Mouse (Mus musculus): ENCODE results near the gene Usp3. TPM values are rescaled to one million over a fixed set of nuclear protein-coding genes. Genes with fewer than 3 reads are reported as not detected.

Gene Usp3
- polyA plus RNA-seq, 1 experiment: 15.2 TPM

GRCm38 (mm10) chr9:66581694-66582093, 11.2 kb downstream of the Usp3 start:
- Histone ChIP-seq H3K36me3 (ENCODE audit: control insufficient read depth, insufficient read depth, low read length) (no peaks in the 10 kb centered on the region; the same call in 1 of the 2 replicates), H3K27ac (ENCODE audit: insufficient read depth, low read length) (no peak overlapping the region), H3K4me3 (ENCODE audit: extremely low read depth, insufficient read depth, insufficient read length) (no peak overlapping the region), H3K4me1 (ENCODE audit: control insufficient read depth, insufficient read depth, insufficient read length) (peaks cover 5% of the 10 kb centered on the region), H3K27me3 (ENCODE audit: control insufficient read depth, insufficient read depth, low read length) (no peaks in the 10 kb centered on the region)
- TF ChIP-seq POLR2A (IDR thresholded peaks at IDR 0.05; ENCODE audit: low read depth, low read length) (no peak), CTCF (IDR thresholded peaks at IDR 0.05; ENCODE audit: extremely low read depth, insufficient read depth, insufficient read length, insufficient replicate concordance) (no peak)
- 90% methylated on average over 3 of the region's 3 CpGs for WGBS
- DNase-seq (ENCODE audit: low read depth in 1 of 2, low spot score in 2 of 2): no peak

- 25% methylated on average over 1 of the region's 1 CpGs for WGBS
- H3K4me3 ChIP-seq (ENCODE audit: extremely low read depth, insufficient read depth, insufficient read length): no peak overlapping the region
- no peaks in the 10 kb centered on the region; the same call in 1 of the 2 replicates for H3K36me3 ChIP-seq (ENCODE audit: control insufficient read depth, insufficient read depth, low read length)
- peaks cover 7% of the 10 kb centered on the region; the same call in 1 of the 2 replicates for H3K4me1 ChIP-seq (ENCODE audit: control insufficient read depth, insufficient read depth, insufficient read length)
- H3K27ac ChIP-seq (ENCODE audit: insufficient read depth, low read length): no peak overlapping the region
- no peak for DNase-seq (ENCODE audit: low read depth in 1 of 2, low spot score in 2 of 2)
- TF ChIP-seq POLR2A (IDR thresholded peaks at IDR 0.05; ENCODE audit: low read depth, low read length): no peak
- TF ChIP-seq CTCF (IDR thresholded peaks at IDR 0.05; ENCODE audit: extremely low read depth, insufficient read depth, insufficient read length, insufficient replicate concordance): no peak
- H3K27me3 ChIP-seq (ENCODE audit: control insufficient read depth, insufficient read depth, low read length): no peaks in the 10 kb centered on the region
Observed at GRCm38 (mm10) chr9:66580722-66581121, 12.2 kb downstream of the Usp3 start.

GRCm38 (mm10) chr9:66575878-66576238, 17.1 kb downstream of the Usp3 start:
- Histone ChIP-seq H3K27ac (ENCODE audit: insufficient read depth, low read length) (no peak overlapping the region), H3K4me3 (ENCODE audit: extremely low read depth, insufficient read depth, insufficient read length) (no peak overlapping the region), H3K36me3 (ENCODE audit: control insufficient read depth, insufficient read depth, low read length) (peaks cover 2% of the 10 kb centered on the region; the same call in 1 of the 2 replicates), H3K4me1 (ENCODE audit: control insufficient read depth, insufficient read depth, insufficient read length) (peaks cover 7% of the 10 kb centered on the region; the same call in 1 of the 2 replicates), H3K27me3 (ENCODE audit: control insufficient read depth, insufficient read depth, low read length) (no peaks in the 10 kb centered on the region)
- 80% methylated on average over 1 of the region's 1 CpGs for WGBS
- no peak for DNase-seq (ENCODE audit: low read depth in 1 of 2, low spot score in 2 of 2)
- TF ChIP-seq POLR2A (IDR thresholded peaks at IDR 0.05; ENCODE audit: low read depth, low read length) (no peak), CTCF (IDR thresholded peaks at IDR 0.05; ENCODE audit: extremely low read depth, insufficient read depth, insufficient read length, insufficient replicate concordance) (no peak)

GRCm38 (mm10) chr9:66575041-66575877, 17.7 kb downstream of the Usp3 start:
- no peak for DNase-seq (ENCODE audit: low read depth in 1 of 2, low spot score in 2 of 2)
- H3K4me3 ChIP-seq (ENCODE audit: extremely low read depth, insufficient read depth, insufficient read length): no peak overlapping the region
- H3K4me1 ChIP-seq (ENCODE audit: control insufficient read depth, insufficient read depth, insufficient read length): peaks cover 7% of the 10 kb centered on the region; the same call in 1 of the 2 replicates
- no peak overlapping the region for H3K27ac ChIP-seq (ENCODE audit: insufficient read depth, low read length)
- WGBS: 93% methylated on average over 1 of the region's 1 CpGs
- peaks cover 2% of the 10 kb centered on the region; the same call in 1 of the 2 replicates for H3K36me3 ChIP-seq (ENCODE audit: control insufficient read depth, insufficient read depth, low read length)
- TF ChIP-seq POLR2A (IDR thresholded peaks at IDR 0.05; ENCODE audit: low read depth, low read length) (no peak), CTCF (IDR thresholded peaks at IDR 0.05; ENCODE audit: extremely low read depth, insufficient read depth, insufficient read length, insufficient replicate concordance) (no peak)
- H3K27me3 ChIP-seq (ENCODE audit: control insufficient read depth, insufficient read depth, low read length): no peaks in the 10 kb centered on the region

GRCm38 (mm10) chr9:66571986-66572700, 20.8 kb downstream of the Usp3 start:
- no peak for TF ChIP-seq CTCF (IDR thresholded peaks at IDR 0.05; ENCODE audit: extremely low read depth, insufficient read depth, insufficient read length, insufficient replicate concordance)
- no peak for TF ChIP-seq POLR2A (IDR thresholded peaks at IDR 0.05; ENCODE audit: low read depth, low read length)
- DNase-seq (ENCODE audit: low read depth in 1 of 2, low spot score in 2 of 2): no peak
- Histone ChIP-seq H3K4me3 (ENCODE audit: extremely low read depth, insufficient read depth, insufficient read length) (no peak overlapping the region), H3K27ac (ENCODE audit: insufficient read depth, low read length) (no peak overlapping the region), H3K27me3 (ENCODE audit: control insufficient read depth, insufficient read depth, low read length) (no peaks in the 10 kb centered on the region), H3K4me1 (ENCODE audit: control insufficient read depth, insufficient read depth, insufficient read length) (peaks cover 1% of the 10 kb centered on the region; the same call in 1 of the 2 replicates), H3K36me3 (ENCODE audit: control insufficient read depth, insufficient read depth, low read length) (peaks cover 2% of the 10 kb centered on the region; the same call in 1 of the 2 replicates)
- 68% methylated on average over 4 of the region's 4 CpGs for WGBS

GRCm38 (mm10) chr9:66562215-66562614, 30.7 kb downstream of the Usp3 start:
- WGBS: 52% methylated on average over 1 of the region's 1 CpGs
- peaks cover 4% of the 10 kb centered on the region; the same call in 1 of the 2 replicates for H3K4me1 ChIP-seq (ENCODE audit: control insufficient read depth, insufficient read depth, insufficient read length)
- TF ChIP-seq CTCF (IDR thresholded peaks at IDR 0.05; ENCODE audit: extremely low read depth, insufficient read depth, insufficient read length, insufficient replicate concordance): no peak
- no peak for TF ChIP-seq POLR2A (IDR thresholded peaks at IDR 0.05; ENCODE audit: low read depth, low read length)
- H3K36me3 ChIP-seq (ENCODE audit: control insufficient read depth, insufficient read depth, low read length): peaks cover 2% of the 10 kb centered on the region; the same call in 1 of the 2 replicates
- H3K4me3 ChIP-seq (ENCODE audit: extremely low read depth, insufficient read depth, insufficient read length): no peak overlapping the region; the same call in 1 of the 2 replicates
- no peak for DNase-seq (ENCODE audit: low read depth in 1 of 2, low spot score in 2 of 2)
- no peak overlapping the region for H3K27ac ChIP-seq (ENCODE audit: insufficient read depth, low read length)
- H3K27me3 ChIP-seq (ENCODE audit: control insufficient read depth, insufficient read depth, low read length): no peaks in the 10 kb centered on the region

Data from spleen, adult 2 months (tissue).